In genomic region chr12:8629537-8629936, GRCm38 (mm10) we compare ENCODE assay signal across 23 mouse cellular contexts. TPM values are rescaled to one million over a fixed set of nuclear protein-coding genes. Genes with fewer than 3 reads are reported as not detected.
"Had no signal": no experiment of that assay in that cellular context is flagged by ENCODE, and none has a peak within 500 bp of the region (broad histone marks: within the 10 kb centered on the region; RNA-seq: fewer than 3 reads in every experiment).

No protein-coding gene starts in this region.

- H3K4me2 ChIP-seq: limb, embryonic 12.5 days; lung, embryonic 15.5 days; neural tube, embryonic 12.5 days; stomach, embryonic 15.5 days had no signal

- H3K36me3 ChIP-seq: limb, embryonic 12.5 days; lung, embryonic 15.5 days; neural tube, embryonic 12.5 days; stomach, embryonic 15.5 days had no signal

- H3K4me1 ChIP-seq: limb, embryonic 12.5 days; lung, embryonic 15.5 days; neural tube, embryonic 12.5 days; stomach, embryonic 15.5 days had no signal

- ATAC-seq: inflammation-experienced regulatory T-cells, adult 6 months; intestine, postnatal 0 days; liver, postnatal 0 days had no signal

- H3K27me3 ChIP-seq: limb, embryonic 12.5 days; lung, embryonic 15.5 days; neural tube, embryonic 12.5 days; stomach, embryonic 15.5 days had no signal

- H3K9ac ChIP-seq: limb, embryonic 12.5 days; liver, postnatal 0 days; lung, embryonic 15.5 days; neural tube, embryonic 12.5 days; stomach, embryonic 15.5 days had no signal

- DNase-seq: kidney, adult 9 months; kidney, postnatal 10 days; kidney, postnatal 4 days; liver, postnatal 0 days; lung, postnatal 36 days; midbrain, embryonic 14.5 days; right cerebral cortex, postnatal 14 days; thymus, adult 2 months; thymus, postnatal 25 days had no signal

- H3K4me3 ChIP-seq: layer of hippocampus, adult 2 months; limb, embryonic 12.5 days; lung, embryonic 15.5 days; neural tube, embryonic 12.5 days; stomach, embryonic 15.5 days had no signal

- H3K9me3 ChIP-seq: limb, embryonic 12.5 days; lung, embryonic 15.5 days; stomach, embryonic 15.5 days had no signal

- H3K27ac ChIP-seq: layer of hippocampus, adult 2 months; limb, embryonic 12.5 days; lung, embryonic 15.5 days; neural tube, embryonic 12.5 days; stomach, embryonic 15.5 days had no signal

RNA-seq across cellular contexts. Expression of gene Slc7a15, which starts 30.7 kb away (rescaled TPM):
- total RNA-seq: layer of hippocampus, adult 2 months; layer of hippocampus, postnatal 10 days; left cerebral cortex, postnatal 36 days; liver, adult 2 months; megakaryocyte progenitor cell, adult 5-6 weeks; monocyte, adult 5-6 weeks had no signal
- polyA plus RNA-seq: inflammation-experienced regulatory T-cells, adult 6 months; limb, embryonic 12.5 days; lung, embryonic 15.5 days; midbrain, embryonic 14.5 days; neural tube, embryonic 12.5 days; spleen, adult 2 months; urinary bladder, adult 2 months had no signal
